Mouse (Mus musculus): ENCODE data around the gene Lima1.

DNA sequence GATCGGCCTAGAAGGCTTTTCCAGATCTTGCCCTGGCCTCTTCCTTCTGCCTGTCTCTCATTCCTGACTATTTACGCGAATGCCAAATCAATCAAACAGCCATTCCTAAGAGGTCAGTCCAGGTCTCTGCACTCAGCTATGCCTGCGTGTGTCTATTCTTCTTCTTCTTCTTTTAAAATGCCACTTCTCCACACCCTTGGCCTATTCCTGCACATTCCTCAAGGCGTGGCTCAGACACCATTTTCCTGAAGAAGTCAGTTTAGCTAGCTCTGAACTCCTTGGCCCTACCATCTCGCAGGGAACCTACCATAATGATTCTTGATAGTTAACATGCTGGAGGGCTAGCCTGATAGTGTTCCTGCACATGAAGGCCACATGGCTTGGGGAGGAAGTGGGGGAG is 75.5 kb downstream of the Lima1 start:
- no peak for TF ChIP-seq CTCF (IDR thresholded peaks at IDR 0.05)
- TF ChIP-seq EP300 (IDR thresholded peaks at IDR 0.05): no peak
